ENCODE assay signal across 8 mouse cellular contexts in genomic region chr4:129105356-129105755, GRCm38 (mm10). TPM values are rescaled to one million over a fixed set of nuclear protein-coding genes. Genes with fewer than 3 reads are reported as not detected.
DNase-seq lines count a peak whose midpoint lies in the region; ATAC-seq and TF ChIP-seq lines count a peak whose summit lies in the region.

Tmem54 (plus strand) TSS chr4:129105548.

- H3K9ac ChIP-seq in kidney, postnatal 0 days (ENCODE audit: low read depth, low read length), result 0 out of 2 replicates have a peak within 1 kb of the TSS, but pooled peaks have one; percentile 23
- peak within 1 kb of the TSS; percentile 39; the same call in 1 of the 2 replicates for H3K9ac ChIP-seq in hindbrain, embryonic 16.5 days (ENCODE audit: low read depth, low read length)
- H3K9ac ChIP-seq in lung, embryonic 15.5 days, result peak within 1 kb of the TSS; percentile 40

- no peak for TF ChIP-seq POLR2A in thymus, adult 2 months (IDR thresholded peaks at IDR 0.05; ENCODE audit: control insufficient read depth, extremely low read depth, insufficient read depth, low read length, poor library complexity)

- H3K4me3 ChIP-seq in kidney, postnatal 0 days (replicated peaks; ENCODE audit: low read depth, low read length), result peak within 1 kb of the TSS; percentile 20
- H3K4me3 ChIP-seq in hindbrain, embryonic 16.5 days (ENCODE audit: low read length), result peak within 1 kb of the TSS; percentile 30
- peak within 1 kb of the TSS; percentile 39 for H3K4me3 ChIP-seq in lung, embryonic 15.5 days
- no peak within 1 kb of the TSS for H3K4me3 ChIP-seq in thymus, adult 2 months (ENCODE audit: control insufficient read depth, insufficient read depth, low read length)

- TF ChIP-seq CTCF in kidney, postnatal 0 days (IDR thresholded peaks at IDR 0.05; ENCODE audit: low read depth), result no peak
- TF ChIP-seq CTCF in thymus, adult 2 months (IDR thresholded peaks at IDR 0.05; ENCODE audit: borderline replicate concordance, control insufficient read depth, extremely low read depth, insufficient read depth, low read length, poor library complexity), result no peak

- 2% methylated on average over 39 of the region's 40 CpGs for WGBS in kidney, postnatal 0 days
- 2% methylated on average over 40 of the region's 40 CpGs for WGBS in hindbrain, embryonic 16.5 days
- WGBS in lung, embryonic 15.5 days, result 5% methylated on average over 33 of the region's 40 CpGs
- 4% methylated on average over 40 of the region's 40 CpGs for WGBS in thymus, adult 2 months

- ATAC-seq in kidney, postnatal 0 days (replicated peaks; ENCODE audit: low FRiP score, low read depth), result no peak; the same call in 1 of the 2 replicates
- no peak for ATAC-seq in hindbrain, embryonic 16.5 days
- peak; percentile 78 for ATAC-seq in lung, embryonic 15.5 days (ENCODE audit: borderline replicate concordance, extremely low read depth, low FRiP score, low TSS enrichment)

- H3K9me3 ChIP-seq in kidney, postnatal 0 days (replicated peaks; ENCODE audit: low read length), result no peaks in the 10 kb centered on the region
- no peaks in the 10 kb centered on the region for H3K9me3 ChIP-seq in hindbrain, embryonic 16.5 days (ENCODE audit: control insufficient read depth, low read length)
- H3K9me3 ChIP-seq in lung, embryonic 15.5 days, result no peaks in the 10 kb centered on the region

- peak within 1 kb of the TSS; percentile 53 for H3K4me2 ChIP-seq in kidney, postnatal 0 days (ENCODE audit: low read length)
- H3K4me2 ChIP-seq in hindbrain, embryonic 16.5 days (ENCODE audit: low read length), result peak within 1 kb of the TSS; percentile 54
- peak within 1 kb of the TSS; percentile 62 for H3K4me2 ChIP-seq in lung, embryonic 15.5 days

- H3K4me1 ChIP-seq in kidney, postnatal 0 days (replicated peaks; ENCODE audit: insufficient read depth, low read length), result peaks cover 9% of the 10 kb centered on the region; the same call in 1 of the 2 replicates
- H3K4me1 ChIP-seq in hindbrain, embryonic 16.5 days (ENCODE audit: control insufficient read depth, insufficient read depth, low read depth, low read length), result peaks cover 4% of the 10 kb centered on the region; the same call in 1 of the 2 replicates
- peaks cover 26% of the 10 kb centered on the region for H3K4me1 ChIP-seq in lung, embryonic 15.5 days
- H3K4me1 ChIP-seq in thymus, adult 2 months (replicated peaks; ENCODE audit: control insufficient read depth, insufficient read depth, low read length), result no peaks in the 10 kb centered on the region

- H3K27ac ChIP-seq in kidney, postnatal 0 days, result no peak within 1 kb of the TSS; the same call in 1 of the 2 replicates
- no peak within 1 kb of the TSS for H3K27ac ChIP-seq in hindbrain, embryonic 16.5 days (ENCODE audit: low read depth, low read length)
- H3K27ac ChIP-seq in lung, embryonic 15.5 days, result no peak within 1 kb of the TSS
- H3K27ac ChIP-seq in thymus, adult 2 months (ENCODE audit: control insufficient read depth, insufficient read depth, low read length), result no peak within 1 kb of the TSS

- H3K36me3 ChIP-seq in kidney, postnatal 0 days (ENCODE audit: insufficient read depth, low read length), result no peaks in the 10 kb centered on the region
- no peaks in the 10 kb centered on the region for H3K36me3 ChIP-seq in hindbrain, embryonic 16.5 days (ENCODE audit: control insufficient read depth, insufficient read depth, low read length)
- no peaks in the 10 kb centered on the region for H3K36me3 ChIP-seq in lung, embryonic 15.5 days
- H3K36me3 ChIP-seq in thymus, adult 2 months (ENCODE audit: control insufficient read depth, insufficient read depth, low read length), result no peaks in the 10 kb centered on the region

- peaks cover 12% of the 10 kb centered on the region; the same call in 1 of the 2 replicates for H3K27me3 ChIP-seq in kidney, postnatal 0 days (ENCODE audit: insufficient read depth, low read length)
- peaks cover 20% of the 10 kb centered on the region for H3K27me3 ChIP-seq in hindbrain, embryonic 16.5 days (replicated peaks; ENCODE audit: control insufficient read depth, insufficient read depth, low read length)
- H3K27me3 ChIP-seq in lung, embryonic 15.5 days, result peaks cover 32% of the 10 kb centered on the region
- peaks cover 3% of the 10 kb centered on the region for H3K27me3 ChIP-seq in thymus, adult 2 months (ENCODE audit: control insufficient read depth, insufficient read depth, low read length)

- no peak for DNase-seq in kidney, postnatal 0 days (ENCODE audit: low spot score)
- no peak for DNase-seq in kidney, adult 8-10 months
- DNase-seq in urinary bladder, adult 2 months (ENCODE audit: low spot score), result peak; percentile 74
- no peak for DNase-seq in right cerebral cortex, postnatal 10 days (ENCODE audit: low spot score in 2 of 2)
- DNase-seq in thymus, adult 2 months, result no peak
- no peak for DNase-seq in adrenal gland, postnatal 4 days (ENCODE audit: low spot score in 2 of 2)

RNA-seq across cellular contexts. Expression of gene Tmem54, which starts in this region (rescaled TPM):
- 10.2 and 10.5 TPM in 2 replicates for polyA plus RNA-seq in kidney, postnatal 0 days (2015; fragmentation: Nextera tagmentation; extraction: Ambion mirVana)
- 0.16 and 0.20 TPM in 2 replicates for polyA plus RNA-seq in hindbrain, embryonic 16.5 days (2015; fragmentation: Nextera tagmentation; extraction: Ambion mirVana)
- polyA plus RNA-seq in lung, embryonic 15.5 days (2015; fragmentation: Nextera tagmentation; extraction: Ambion mirVana), result 16.7 and 18.8 TPM in 2 replicates
- 25.3 and 27.2 TPM in 2 replicates for polyA plus RNA-seq in urinary bladder, adult 2 months (2012; rRNA removed)
- 3.9 and 5.5 TPM in 2 replicates for polyA plus RNA-seq in thymus, adult 2 months (2012; rRNA removed)
- 1 to 10 TPM in 1 of 2 experiments, not detected in 1; 1.1 TPM for total RNA-seq in adrenal gland, postnatal 4 days (2021)
